Comparison of ENCODE assay signal across 8 mouse cellular contexts in the genomic region with DNA sequence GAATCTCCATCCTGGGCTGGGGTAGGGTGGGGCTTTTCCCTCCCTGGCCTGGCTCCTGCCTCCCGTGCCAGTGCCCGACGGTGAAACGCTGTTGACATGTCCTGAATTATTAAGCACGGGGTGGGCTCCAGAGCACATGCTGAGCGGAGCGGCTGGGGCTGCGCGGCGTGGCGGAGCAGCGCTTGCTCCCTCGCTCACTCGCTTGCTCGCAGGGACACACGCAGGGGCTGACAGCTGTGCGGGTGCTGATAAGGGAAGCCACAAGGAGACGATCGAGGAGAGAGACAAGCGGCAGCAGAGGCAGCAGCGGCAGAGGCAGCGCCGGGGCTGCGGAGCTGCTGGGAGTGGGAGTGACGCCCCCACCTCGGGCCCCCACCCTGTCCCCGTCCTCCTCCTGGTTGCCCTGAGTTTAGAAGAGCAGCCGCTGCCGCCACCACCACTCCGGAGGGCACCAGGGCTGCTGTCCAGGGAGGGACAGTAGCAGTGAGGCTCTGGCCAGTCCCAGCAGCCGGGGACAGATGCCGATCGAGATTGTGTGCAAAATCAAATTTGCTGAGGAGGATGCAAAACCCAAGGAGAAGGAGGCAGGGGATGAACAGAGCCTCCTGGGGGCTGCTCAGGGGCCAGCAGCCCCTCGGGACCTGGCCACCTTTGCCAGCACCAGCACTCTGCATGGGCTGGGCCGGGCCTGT. TPM values are rescaled to one million over a fixed set of nuclear protein-coding genes. Genes with fewer than 3 reads are reported as not detected.
DNase-seq lines count a peak whose midpoint lies in the region; ATAC-seq lines count a peak whose summit lies in the region.

A gene (plus strand): TSS at position 123 of the 692 bp plus-strand sequence.

- H3K9me3 ChIP-seq in embryonic facial prominence, embryonic 11.5 days (replicated peaks; ENCODE audit: control insufficient read depth, low read length): no peaks in the 10 kb centered on the region
- H3K9me3 ChIP-seq in intestine, embryonic 16.5 days (ENCODE audit: control insufficient read depth, low read length): no peaks in the 10 kb centered on the region
- H3K9me3 ChIP-seq in midbrain, embryonic 15.5 days: no peaks in the 10 kb centered on the region

- peaks cover 30% of the 10 kb centered on the region for H3K27me3 ChIP-seq in embryonic facial prominence, embryonic 11.5 days (ENCODE audit: control insufficient read depth, insufficient read depth, low read length)
- H3K27me3 ChIP-seq in intestine, embryonic 16.5 days (replicated peaks; ENCODE audit: control insufficient read depth, insufficient read depth, low read length): peaks cover 60% of the 10 kb centered on the region
- H3K27me3 ChIP-seq in midbrain, embryonic 15.5 days (replicated peaks): peaks cover 15% of the 10 kb centered on the region

- peaks cover 32% of the 10 kb centered on the region for H3K4me1 ChIP-seq in embryonic facial prominence, embryonic 11.5 days (ENCODE audit: control insufficient read depth, insufficient read depth, low read length)
- peaks cover 44% of the 10 kb centered on the region for H3K4me1 ChIP-seq in intestine, embryonic 16.5 days (ENCODE audit: control insufficient read depth, insufficient read depth, low read length)
- peaks cover 63% of the 10 kb centered on the region for H3K4me1 ChIP-seq in midbrain, embryonic 15.5 days

- peak within 1 kb of the TSS; percentile 26 for H3K4me3 ChIP-seq in embryonic facial prominence, embryonic 11.5 days (ENCODE audit: low read depth, low read length)
- H3K4me3 ChIP-seq in intestine, embryonic 16.5 days (ENCODE audit: low read length): peak within 1 kb of the TSS; percentile 26
- H3K4me3 ChIP-seq in midbrain, embryonic 15.5 days: peak within 1 kb of the TSS; percentile 44

- peak within 1 kb of the TSS; percentile 54 for H3K9ac ChIP-seq in embryonic facial prominence, embryonic 11.5 days (replicated peaks; ENCODE audit: low read length)
- H3K9ac ChIP-seq in intestine, embryonic 16.5 days (ENCODE audit: low read depth, low read length): peak within 1 kb of the TSS; percentile 54
- peak within 1 kb of the TSS; percentile 66 for H3K9ac ChIP-seq in midbrain, embryonic 15.5 days

- H3K36me3 ChIP-seq in embryonic facial prominence, embryonic 11.5 days (replicated peaks; ENCODE audit: control insufficient read depth, insufficient read depth, low read depth, low read length): no peaks in the 10 kb centered on the region
- no peaks in the 10 kb centered on the region for H3K36me3 ChIP-seq in intestine, embryonic 16.5 days (ENCODE audit: control insufficient read depth, insufficient read depth, low read length)
- H3K36me3 ChIP-seq in midbrain, embryonic 15.5 days (replicated peaks): no peaks in the 10 kb centered on the region

- DNase-seq in layer of hippocampus, postnatal 10 days (ENCODE audit: low spot score in 2 of 2): no peak
- no peak for DNase-seq in layer of hippocampus, adult 9-11 months
- no peak for DNase-seq in embryonic facial prominence, embryonic 11.5 days (ENCODE audit: low spot score)
- no peak for DNase-seq in right cerebral cortex, postnatal 25 days
- no peak for DNase-seq in urinary bladder, postnatal 25 days (ENCODE audit: low spot score)

- 2% methylated on average over 35 of the region's 35 CpGs for WGBS in embryonic facial prominence, embryonic 11.5 days
- 2% methylated on average over 35 of the region's 35 CpGs for WGBS in intestine, embryonic 16.5 days
- 1% methylated on average over 35 of the region's 35 CpGs for WGBS in midbrain, embryonic 15.5 days

- no peak for ATAC-seq in embryonic facial prominence, embryonic 11.5 days (replicated peaks; ENCODE audit: insufficient number of reproducible peaks, low FRiP score, low TSS enrichment, low read depth)
- no peak for ATAC-seq in intestine, embryonic 16.5 days
- 0 out of 2 replicates have a peak, but pooled peaks have one; percentile 22 for ATAC-seq in midbrain, embryonic 15.5 days (replicated peaks)
- ATAC-seq in frontal cortex, adult (ENCODE audit: low TSS enrichment): no peak

- H3K27ac ChIP-seq in embryonic facial prominence, embryonic 11.5 days (replicated peaks; ENCODE audit: low read depth, low read length): no peak within 1 kb of the TSS; the same call in 1 of the 2 replicates
- H3K27ac ChIP-seq in intestine, embryonic 16.5 days (ENCODE audit: low read length): no peak within 1 kb of the TSS
- peak within 1 kb of the TSS; percentile 82 for H3K27ac ChIP-seq in midbrain, embryonic 15.5 days

- peak within 1 kb of the TSS; percentile 46 for H3K4me2 ChIP-seq in embryonic facial prominence, embryonic 11.5 days (ENCODE audit: low read depth, low read length)
- peak within 1 kb of the TSS; percentile 47 for H3K4me2 ChIP-seq in intestine, embryonic 16.5 days (ENCODE audit: low read depth, low read length)
- peak within 1 kb of the TSS; percentile 78 for H3K4me2 ChIP-seq in midbrain, embryonic 15.5 days

RNA-seq across cellular contexts. Expression of the gene that starts here (rescaled TPM):
- total RNA-seq in layer of hippocampus, postnatal 10 days (2021): 10 to 100 TPM; 16.2 to 17.4 TPM
- polyA plus RNA-seq in embryonic facial prominence, embryonic 11.5 days (2014; fragmentation: Nextera tagmentation; extraction: Ambion mirVana): 0.29 and 1.1 TPM in 2 replicates
- 2.0 and 2.4 TPM in 2 replicates for polyA plus RNA-seq in intestine, embryonic 16.5 days (2015; fragmentation: Nextera tagmentation; extraction: Ambion mirVana)
- 64.4 and 73.2 TPM in 2 replicates for polyA plus RNA-seq in midbrain, embryonic 15.5 days (2015; fragmentation: Nextera tagmentation; extraction: Ambion mirVana)

Comparison
In these comparisons a context has a peak if more than half of its experiments do, and no peak if none do; other contexts are left out.
1. RNA of the gene that starts here (polyA plus RNA-seq): 64.4 to 73.2 TPM in midbrain, embryonic 15.5 days; 2.0 to 2.4 TPM in intestine, embryonic 16.5 days and 0.29 to 1.1 TPM in embryonic facial prominence, embryonic 11.5 days; every median in the first group is over 10 times any median in the second.
2. Peak in every context shown above with its lines, with median percentiles within 50 percentile points of each other: H3K4me2 ChIP-seq, H3K4me3 ChIP-seq and H3K9ac ChIP-seq.